Mouse (Mus musculus): ENCODE measurements at regions not wholly inside any gene's neighbourhood (a gene's known extent, or its start where the extent isn't known, plus 50 kb on each side); places are given as distances from the start of the nearest gene placed in this dataset.

DNA sequence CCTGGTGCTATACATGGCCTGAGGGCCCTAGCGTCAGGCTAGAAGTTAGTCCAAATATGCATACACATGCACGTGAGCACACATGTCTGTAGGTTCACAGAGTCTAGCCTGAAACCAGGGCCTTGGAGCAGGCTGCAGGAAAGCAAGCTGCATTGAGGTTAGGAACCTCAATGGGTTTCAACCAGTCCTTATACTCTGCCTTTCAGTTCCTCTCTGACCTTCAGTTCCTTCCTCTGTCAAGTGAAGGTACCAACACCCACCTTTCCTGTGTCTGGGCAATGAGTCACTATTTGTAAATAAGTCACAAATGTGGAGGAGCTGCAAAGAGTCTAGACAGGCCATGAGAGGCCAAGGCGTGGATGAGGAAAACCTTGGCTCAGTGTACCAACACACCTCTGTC, 89.1 kb upstream of the Zfp703 start:
- DNase-seq: no peak

DNA sequence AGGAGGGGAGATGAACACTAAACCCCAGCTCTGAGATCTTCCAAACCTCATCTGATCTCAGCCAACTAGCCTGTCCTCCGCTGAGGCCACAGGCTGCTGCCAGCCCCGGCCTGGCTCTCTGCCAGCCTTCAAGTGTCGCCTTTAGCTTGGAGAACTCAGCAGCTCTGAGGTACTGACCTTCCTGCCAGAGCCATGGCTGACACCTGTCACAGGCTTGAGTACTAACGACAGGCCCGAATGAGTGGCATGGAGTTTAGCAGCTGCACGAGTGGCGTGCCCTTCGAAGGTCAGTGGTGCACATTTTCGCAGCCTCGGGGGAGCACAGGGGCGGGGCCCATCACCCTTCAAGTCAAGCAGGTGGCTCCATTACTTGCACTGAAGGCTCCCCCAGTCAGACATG, 85.2 kb upstream of the Zfp703 start:
- no peak for DNase-seq

DNA sequence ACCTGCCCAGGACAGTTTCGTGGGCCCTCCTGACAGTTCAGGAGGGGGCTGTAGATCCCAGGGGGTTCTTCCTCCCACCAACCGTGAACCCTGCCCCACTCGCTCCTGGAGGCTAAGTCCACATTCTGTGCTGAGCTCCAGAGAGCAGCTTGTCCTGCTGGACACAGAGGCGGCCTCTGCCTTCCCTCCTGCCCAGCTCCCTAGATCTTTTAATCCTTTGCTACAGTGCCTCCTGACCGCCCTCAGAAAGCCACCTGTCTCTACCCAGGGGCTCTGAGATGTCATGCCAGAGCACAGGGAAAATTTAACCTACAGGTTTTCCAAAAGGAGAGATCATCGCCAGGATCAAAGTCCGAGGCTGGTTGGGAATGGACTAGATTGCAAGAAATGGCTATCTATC, 84.7 kb upstream of the Zfp703 start:
- no peak for DNase-seq

DNA sequence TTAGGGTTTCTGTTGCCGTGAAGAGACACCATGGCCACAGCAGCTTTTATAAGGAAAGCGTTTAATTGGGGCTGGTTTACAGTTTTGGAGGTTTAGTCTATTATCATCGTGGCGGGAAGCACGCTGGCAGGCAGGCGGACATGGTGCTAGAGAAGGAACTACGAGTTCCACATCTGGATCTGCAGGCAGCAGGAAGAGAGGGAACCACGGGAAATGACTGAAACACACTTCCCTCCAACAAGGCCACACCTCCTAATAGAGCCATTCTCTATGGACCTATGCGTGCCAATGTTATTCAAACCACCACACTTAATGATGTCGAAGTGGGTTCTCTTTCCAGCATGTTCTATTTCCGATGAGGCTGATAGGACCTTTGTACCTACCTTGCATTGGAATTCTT, 81.3 kb upstream of the Zfp703 start:
- no peak for DNase-seq

DNA sequence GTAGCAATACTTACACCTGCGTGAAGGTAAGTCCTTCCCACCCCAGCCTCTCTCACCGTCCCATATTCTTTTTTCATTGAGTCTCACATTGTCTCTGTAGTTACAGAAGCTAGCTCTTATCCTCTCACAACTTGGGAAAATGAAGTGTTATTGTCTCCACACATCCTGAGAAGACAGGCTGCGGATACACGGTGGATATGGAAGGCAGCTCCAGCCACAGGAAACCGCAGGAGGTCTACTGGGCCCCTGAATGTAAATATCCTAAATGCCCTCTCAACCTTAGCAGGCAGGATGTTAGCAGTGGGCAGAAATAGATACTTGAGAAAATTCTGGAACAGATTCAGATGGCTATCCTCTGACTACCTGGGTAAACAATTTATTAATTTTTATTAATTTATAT, 73.8 kb upstream of the Zfp703 start:
- no peak for DNase-seq

DNA sequence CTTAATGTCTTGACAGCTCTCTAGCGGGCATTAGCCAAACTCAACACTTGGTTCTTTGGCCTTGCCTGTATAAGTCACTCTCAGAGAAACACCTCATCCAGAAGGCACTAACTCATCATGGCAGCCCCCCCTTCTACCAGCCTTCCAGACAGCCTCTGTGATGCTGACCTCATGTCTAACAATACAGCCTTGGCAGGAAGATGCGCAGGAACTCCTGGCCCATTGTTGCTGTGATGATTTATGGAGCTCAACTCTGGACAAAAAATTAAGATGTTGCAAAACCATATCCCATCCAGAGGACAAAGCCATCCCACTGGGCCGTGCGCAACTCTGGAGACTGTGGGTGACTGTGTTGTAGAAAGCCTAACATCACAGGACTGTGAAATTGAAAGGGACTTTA, 70.9 kb upstream of the Zfp703 start:
- DNase-seq: no peak

DNA sequence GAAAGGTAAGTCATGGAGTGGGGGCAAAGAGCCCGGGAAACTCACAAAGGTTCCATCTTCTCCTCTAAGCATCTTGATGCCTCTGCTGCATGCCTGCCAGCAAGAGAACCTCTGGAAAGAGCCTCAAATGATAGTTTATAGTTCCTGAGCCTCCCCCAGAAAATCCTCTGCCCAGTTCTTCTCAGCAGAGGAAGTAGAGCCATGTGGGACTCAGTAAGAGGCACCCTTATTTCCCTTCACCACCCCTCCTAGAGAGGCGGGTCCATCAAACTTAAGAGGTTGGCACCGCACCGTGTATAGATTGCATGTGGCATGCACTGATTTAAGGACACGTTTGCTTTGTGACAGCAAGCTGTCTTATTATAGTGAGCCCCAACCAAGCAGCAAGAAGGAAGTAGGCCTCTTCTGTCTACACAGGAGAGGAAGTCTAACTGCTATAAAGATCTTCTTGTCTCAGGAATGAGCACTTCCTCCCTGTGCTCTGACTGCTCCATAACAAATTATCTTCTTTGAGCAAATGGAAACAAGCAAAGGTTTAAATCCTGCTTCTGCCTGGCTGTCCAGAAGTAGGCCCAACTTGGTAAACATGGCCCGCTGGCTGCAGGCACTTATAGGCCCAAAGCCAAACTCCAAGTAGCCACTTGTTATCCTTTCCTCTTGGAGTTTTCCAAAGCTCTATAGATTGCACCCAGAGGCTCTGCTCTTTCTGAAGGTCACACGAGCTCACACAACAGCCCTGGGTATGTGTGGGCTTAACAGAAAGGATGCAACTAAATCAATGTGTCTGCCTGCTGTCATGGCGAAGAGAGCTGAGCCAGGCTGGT, 69.6 kb upstream of the Zfp703 start:
- DNase-seq: peak in 1 of 2 experiments; percentile 10

DNA sequence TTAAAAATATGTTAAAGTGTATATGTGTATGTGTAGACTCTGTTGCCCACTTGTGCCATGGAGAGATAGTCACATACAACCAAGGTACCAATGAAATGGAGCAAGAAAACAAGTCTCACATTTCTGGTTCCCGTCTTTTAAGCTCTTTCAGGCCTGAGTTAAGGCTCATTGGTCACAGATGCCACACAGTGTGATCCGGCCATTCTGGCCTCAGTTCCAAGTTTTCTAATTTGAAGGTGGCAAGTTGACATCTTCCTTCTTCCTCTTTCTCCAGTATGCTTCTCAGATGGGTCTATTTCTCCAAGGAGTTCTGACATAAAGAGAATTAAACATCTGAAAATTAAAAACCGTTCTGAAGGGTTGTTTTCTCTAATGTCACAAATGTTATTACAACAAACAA, 66.9 kb upstream of the Zfp703 start:
- no peak for DNase-seq

DNA sequence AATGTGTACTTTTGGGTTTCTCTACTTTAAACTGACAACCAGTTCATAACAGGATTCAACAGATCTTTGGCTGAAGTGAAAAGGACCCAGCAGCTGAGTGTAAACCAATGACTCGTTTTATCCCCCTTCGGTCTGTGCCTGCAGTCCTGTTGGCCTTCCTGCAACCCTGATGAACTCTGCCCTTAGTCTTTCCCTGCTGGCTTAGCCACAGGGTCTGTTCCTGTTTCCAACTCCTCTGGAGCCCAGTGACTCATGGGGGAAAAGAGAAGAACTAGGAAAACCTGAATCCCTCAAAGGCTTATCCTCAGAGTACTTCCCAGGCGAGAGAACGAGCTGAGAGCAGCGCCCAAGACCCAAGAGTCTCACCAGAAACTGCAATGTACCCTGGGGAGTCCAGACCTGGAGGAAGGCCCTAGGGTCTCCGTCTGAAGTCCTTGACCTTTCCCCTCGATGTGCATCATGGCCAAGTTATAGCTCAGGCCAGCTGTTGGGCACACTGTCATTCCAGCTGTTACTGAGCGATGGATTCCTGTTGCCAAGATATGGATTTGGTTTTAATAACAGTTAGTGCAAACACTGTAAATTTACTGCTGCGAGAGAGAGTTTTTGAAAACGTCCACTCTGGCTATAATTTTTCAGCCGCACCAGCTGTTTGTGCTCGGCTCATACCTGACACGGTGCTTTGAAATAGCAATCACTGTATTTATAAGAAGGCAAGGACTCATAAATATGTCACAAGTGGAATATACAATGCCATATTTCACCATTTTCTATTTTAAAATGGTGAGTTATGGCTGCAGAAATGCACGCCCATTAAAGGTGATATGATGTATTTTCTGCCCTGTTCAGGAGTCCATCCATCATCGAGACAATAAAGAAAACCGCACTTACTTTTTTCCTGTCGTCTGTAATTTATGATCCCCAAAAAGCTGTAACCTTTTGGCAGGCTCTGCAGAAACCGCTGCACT, 63.3 kb upstream of the Zfp703 start:
- no peak for DNase-seq

DNA sequence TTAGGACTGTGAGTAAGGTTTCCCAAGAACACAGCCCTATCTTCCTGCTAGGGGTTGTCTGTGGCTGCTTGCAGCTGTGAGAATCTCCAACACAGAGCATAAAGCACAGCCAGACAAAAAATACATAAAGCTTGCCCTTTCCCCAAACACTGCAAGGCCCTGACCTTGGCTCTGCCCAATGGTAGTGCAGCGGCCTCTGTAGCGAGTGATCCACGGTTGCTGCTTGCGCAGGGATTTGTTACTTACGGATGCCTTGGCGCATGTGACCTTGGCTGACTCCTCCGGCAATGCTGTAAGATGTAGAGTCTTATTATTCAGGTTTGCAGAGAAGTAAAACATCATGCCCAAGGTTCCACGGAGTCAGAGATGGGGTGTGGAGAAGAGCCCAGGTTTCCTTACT, 61.4 kb upstream of the Zfp703 start:
- DNase-seq: no peak

DNA sequence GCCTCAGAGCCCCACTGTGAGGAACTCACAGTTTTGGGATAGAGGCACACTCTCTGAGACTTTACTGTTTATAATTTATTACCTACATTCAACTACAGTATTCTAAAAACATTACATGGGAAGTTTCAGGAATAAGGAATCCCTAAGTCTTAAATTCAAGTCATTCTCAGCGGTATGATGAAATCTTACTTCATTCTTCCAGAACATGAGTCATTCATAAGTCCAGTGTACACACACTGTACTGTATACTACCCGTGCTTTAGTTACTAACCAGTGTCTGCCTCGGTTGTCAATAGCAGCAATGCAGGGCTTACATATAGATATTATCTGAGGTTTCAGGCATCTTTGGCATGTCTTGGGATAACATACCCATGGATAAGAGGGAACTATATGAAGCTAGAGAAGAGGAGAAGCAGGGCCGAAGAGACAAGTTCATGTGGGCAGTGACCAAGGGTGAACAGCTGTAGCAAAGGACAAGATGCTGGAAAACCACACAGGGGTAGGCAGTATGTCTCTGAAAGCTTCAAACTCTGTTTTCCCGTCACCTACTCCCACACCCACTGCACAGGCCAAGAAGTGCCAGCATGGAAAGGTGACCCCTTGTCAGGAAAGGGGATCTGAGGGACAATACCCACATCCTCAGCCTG, 55.5 kb upstream of the Zfp703 start:
- no peak for DNase-seq

DNA sequence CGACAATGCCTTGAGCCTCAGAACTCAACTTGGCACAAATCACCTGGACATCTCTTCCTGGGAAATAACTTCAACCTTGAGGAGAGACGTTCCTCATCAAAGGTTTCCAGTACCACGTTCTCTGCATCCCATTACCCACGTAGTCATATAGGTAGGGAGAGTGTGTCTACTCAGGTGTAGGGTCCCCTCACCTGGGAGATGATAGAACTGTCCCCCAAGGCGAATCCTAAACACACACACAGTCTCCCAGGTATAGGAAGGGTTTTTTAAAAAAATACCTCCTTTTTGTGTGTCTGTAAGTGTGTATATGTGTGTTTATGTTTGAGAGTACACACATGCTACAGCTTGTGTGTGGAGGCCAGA, 55.0 kb upstream of the Zfp703 start:
- DNase-seq: no peak

DNA sequence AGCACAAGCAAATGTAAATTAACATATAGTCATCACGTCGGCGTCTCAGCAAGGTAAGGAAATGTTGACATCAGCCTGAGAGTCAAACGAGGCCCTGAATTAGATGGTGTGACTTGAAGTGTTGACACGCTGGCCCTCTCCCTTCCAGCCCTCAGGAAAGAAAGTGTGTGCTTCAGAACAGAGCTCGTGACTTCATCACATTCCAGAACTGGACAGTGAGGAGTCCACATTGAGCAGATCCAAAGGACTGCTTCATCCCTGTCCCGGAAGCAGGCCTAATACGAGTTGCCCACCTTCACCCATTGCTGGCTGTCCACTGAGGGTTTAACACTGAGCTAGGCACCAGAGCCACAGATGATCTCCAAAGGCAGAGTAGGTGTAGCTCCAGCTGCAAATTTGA, 54.0 kb upstream of the Zfp703 start:
- DNase-seq: no peak
